Mouse (Mus musculus) frontal cortex, postnatal 14 days (tissue): Measurements from ENCODE around the gene Ugt1a2.
A peak's percentile ranks its signal among the peaks of the same experiment; 100 is the strongest.
"Not testable (repeated sequence)": the region's sequence is repeated elsewhere in the genome, so short reads cannot be mapped to it uniquely, and the experiment has no call there.

Source experiments
- DNase-seq, 2 experiments: peaks; one replicate each; pipeline ENCODE4 v3.0.0; 2022; ENCODE audit warnings: low spot score in 2 of 2

The Ugt1a2 gene

DNA sequence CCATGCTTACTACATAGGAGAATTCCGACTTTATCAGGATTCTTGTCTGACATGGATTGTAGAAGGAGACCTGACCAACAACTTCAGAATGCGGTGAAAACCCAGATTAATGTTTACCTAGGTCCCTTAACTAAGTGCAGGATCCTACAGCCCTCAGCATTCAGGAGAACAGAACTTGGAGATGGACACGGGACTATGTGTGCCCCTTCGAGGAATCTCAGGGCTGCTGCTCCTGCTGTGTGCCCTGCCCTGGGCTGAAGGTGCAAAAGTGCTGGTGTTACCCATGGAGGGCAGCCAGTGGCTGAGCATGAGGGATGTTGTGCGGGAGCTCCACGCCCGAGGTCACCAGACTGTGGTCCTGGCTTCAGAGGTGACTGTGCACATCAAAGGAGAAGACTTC, at the start of gene Ugt1a2:
Gene Ugt1a2 (plus strand): TSS at position 146 of the 400 bp plus-strand sequence.
- no peak for DNase-seq

DNA sequence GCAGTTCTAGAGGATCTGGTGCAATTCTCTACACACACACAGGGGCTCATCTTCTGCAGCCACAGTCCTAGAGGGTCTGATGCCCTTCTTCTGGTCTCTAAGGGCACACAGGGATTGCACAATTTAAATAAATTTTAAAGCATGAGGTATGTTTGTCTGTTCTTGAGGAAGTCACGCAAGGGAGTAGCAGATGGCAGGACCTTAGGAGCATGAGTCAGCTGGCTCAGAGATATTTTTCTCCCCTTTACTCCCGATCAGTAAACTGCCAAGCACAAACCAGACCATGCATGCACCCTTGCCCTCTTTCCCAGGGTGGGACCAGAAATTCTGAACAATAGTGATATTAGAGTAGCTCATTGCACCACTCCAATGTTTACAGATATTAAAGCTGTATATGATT, 42.0 kb upstream of the Ugt1a2 start:
- DNase-seq = no peak

DNA sequence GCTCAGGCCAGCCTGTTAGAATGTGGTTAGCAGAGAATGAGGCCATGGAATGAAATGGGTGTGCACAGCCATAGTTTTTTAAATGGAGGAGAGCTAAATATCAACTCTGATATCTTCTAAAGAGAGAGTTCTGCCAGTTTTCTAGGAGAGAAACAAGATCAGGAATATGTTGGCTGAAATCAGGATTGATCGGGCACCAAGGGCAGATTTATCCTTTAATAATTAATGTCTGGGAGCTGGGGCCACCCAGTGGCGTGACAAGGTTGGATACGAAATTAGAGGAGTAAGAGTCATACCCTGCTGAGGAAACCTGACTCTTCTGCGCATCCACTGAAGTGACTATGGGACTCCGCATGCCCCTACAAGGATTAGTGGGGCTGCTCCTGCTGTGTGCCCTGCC, 34.7 kb upstream of the Ugt1a2 start, which contains the start of gene Ugt1a5:
Gene Ugt1a5 (plus strand): TSS at position 302 of the 400 bp plus-strand sequence.
- DNase-seq = no peak

DNA sequence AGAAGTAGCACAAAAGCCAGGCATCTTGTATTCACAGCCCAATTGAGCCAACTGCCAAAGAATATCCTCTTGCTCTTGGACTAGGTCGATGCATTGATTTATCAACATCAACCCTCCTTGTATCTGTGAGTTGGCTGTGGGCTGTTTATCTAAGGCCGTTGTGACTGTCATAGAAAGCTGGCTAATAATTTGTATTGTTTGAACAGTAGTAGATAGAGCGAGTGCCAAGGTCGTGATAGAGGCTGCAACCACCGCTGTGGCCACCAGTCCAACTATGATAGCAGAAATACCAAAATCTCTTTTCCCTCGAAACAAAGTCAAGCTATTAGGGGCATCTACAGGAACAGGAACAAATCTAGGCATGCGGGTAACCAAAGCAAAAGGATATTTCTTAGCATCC, 28.2 kb upstream of the Ugt1a2 start:
- not testable (repeated sequence) for DNase-seq

DNA sequence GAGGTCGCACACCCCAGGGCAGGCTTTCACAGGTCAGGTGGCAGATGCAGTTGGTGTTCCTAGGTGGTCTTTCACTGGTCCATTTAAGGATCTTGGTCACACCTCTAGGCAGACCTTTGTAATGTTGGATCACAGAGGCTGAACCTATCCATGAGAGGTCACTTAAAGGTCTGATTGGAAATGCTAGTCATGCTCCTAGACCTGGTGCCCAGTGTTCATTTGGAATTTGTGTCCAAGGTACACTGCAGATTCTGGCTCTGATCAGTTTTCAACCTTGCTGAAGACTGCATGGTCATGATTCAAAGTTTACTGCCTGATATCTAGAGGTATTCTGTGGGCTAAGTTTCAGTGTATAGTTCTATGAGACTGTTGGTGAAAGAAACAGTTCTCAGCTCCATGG, 20.7 kb upstream of the Ugt1a2 start:
- no peak for DNase-seq

DNA sequence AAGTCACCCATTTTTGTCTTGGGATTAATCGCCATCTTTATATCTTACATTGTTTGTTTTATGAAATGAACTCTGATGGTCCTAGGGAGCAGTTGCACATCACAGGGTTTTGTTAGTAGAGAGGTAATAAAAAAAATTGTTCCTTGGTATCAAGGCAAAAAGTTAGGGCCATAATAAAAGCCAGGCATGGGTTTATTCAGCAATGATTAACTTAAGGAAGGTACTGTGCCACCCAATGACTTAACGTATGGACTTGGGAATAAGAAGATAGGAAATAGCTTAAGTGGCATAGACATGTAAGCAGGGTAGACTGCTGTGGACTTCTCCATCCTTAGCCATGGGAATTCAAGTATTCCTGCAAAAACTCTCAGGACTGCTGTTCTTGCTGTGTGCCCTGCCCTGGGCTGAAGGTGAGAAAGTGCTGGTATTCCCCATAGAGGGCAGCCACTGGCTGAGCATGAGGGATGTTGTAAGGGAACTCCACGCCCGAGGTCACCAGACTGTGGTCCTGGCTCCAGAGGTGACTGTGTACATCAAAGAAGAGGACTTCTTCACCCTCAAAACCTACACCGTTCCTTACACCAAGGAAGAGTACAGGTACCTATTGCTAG, 14.0 kb upstream of the Ugt1a2 start:
- no peak for DNase-seq

DNA sequence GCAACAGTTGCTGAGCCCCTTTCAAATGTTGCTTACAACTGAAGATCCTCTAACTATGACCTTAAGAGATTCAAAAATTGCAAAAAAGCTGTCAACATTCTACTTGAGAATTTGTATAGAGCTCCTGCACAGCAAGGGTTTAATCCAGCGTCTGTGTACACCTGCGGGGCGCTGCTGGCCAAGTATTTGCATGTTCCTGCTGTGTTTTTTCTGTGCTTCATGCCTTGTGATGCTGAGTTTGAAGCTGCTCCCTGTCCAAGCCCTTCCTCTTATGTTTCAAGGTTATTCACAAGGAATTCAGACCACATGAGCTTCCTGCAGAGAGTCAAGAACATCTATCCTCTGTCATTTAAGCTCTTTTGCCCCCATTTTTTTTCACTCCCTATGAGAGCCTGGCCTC, 8.3 kb upstream of the Ugt1a2 start:
- no peak for DNase-seq

DNA sequence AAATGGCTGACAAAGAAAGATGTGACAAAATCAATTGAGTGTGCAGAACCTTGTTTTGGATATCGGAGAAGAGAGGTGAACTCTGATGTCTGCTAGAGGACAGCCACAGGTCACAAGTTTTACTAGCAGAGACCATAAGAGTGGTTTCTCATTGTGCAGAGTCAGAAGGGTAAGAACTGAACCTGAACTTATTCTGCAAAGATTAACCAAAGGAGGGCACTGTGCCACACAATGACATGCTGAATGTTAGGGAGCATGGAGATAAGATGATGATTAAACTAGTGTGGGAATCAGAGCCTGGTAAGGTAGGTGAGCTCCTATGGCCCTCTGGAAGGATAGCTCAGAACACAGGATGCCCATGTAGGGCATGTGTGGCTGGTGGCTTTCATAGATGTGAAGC, 4.7 kb upstream of the Ugt1a2 start:
- DNase-seq = no peak

DNA sequence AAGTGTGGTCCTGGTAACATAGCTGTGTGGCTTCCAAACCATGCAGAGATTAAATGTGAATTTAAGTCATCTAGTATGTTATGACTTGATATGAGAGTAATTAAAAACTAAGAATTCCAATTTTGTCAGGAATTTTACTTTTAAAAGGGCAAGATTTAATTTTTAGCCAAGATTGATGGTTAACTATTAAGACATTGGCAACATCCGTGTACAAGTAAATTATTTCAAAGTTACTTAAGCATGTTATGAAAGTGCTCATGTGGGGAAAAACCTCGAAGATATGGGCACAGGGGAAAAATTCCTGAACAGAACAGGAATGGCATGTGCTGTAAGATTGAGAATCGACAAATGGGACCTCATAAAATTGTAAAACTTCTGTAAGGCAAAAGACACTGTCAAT, 3.0 kb upstream of the Ugt1a2 start:
- DNase-seq = no peak

DNA sequence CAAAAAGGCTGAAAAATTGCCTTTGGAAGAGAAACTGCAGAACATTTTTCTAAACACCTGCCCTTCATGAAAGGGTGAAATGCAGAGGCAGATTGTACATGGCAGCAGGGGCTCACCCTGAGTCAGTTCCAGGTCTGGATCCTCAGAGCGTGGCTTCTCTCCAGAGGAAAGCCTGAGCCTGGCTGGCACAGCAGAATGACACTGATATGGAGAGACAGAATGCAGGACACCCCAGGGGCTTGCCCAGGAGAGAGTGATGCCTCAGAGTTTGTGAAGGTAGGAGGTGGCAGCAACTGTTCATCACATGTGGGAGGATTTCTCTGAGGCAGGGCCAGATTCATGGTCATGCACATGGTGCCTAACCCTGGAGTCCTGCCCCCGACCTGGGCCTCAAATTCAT, 405 bp upstream of the Ugt1a2 start:
- DNase-seq = no peak

DNA sequence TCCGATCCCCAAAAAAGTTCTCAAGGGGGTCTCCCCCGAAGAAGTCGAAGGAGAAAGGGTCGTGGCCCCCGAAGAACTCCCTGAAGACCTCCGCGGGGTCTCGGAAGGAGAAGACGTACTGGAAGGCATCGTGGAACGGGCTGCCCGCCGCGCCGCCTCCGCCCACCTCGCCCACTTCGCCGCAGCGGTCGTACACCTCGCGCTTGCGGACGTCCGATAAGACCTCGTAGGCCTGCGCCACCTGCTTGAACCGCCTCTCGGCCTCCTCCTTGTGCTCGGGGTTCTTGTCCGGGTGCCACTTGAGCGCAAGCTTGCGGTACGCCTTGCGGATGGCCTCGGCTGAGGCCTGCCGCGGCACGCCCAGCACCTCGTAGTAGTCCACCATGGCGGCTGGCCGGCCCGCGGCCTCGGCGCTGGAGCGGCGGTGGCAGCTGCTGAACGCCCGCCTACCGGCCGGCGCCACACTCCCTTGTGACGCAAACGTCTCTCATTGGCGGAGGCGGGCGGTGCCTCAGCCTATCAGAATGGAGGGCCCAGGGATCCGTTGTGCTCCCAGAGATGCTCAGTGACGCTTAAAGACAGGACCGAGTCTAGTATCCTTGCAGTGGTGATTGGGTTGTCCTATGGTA, 5.0 kb downstream of the Ugt1a2 start, which contains the start of gene Dnajb3:
Gene Dnajb3 (minus strand): TSS at position 489 of the 629 bp plus-strand sequence.
- peak; percentile 66 to 73 for DNase-seq

DNA sequence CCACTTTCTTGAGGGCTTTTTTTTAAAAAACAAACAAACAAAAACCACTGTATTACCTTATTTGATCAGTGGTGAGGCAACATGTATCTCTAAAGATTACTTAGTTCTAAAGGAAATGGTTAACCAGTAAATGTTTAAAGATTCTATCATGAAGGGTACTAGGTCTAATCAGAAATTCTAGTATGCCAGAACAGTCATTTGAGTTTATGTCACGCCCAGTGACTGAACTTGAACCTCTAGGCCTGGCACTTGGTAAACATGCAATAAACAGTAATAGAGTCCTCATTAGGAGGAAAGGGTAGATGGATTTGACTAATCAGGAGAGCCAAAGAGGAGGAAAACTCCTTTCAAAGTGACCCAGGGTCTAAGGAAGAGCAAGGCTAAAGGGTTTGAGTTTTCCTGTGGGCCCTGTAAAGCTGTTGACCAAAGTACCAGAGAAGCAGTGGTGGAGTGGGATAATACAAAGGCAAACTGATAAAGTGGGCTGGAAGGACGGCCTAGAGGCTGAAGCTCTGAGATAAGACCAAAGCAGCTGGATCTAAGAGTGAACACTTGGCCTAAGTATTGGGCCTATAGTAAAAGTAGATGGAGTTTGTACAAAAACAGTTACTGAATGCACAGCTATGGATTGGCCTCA, 6.6 kb downstream of the Ugt1a2 start:
- DNase-seq = no peak

DNA sequence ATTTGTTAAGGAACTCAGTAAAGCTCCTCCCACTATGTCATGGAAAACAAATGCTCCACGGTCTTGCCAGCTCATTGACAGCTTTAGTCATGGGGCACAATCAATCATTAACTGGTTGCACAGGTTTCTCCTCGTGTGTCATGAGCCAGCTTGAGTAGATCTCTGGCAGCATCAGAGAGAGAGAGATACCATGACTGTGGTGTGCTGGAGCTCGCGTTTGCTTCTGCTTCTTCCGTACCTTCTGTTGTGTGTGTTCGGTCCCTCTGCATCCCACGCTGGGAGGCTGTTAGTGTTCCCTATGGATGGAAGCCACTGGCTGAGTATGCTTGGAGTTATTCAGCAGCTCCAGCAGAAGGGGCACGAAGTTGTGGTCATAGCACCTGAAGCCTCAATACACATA, 11.4 kb downstream of the Ugt1a2 start, which contains the start of gene Ugt1a1:
Gene Ugt1a1 (plus strand): TSS at position 148 of the 400 bp plus-strand sequence.
- no peak for DNase-seq

DNA sequence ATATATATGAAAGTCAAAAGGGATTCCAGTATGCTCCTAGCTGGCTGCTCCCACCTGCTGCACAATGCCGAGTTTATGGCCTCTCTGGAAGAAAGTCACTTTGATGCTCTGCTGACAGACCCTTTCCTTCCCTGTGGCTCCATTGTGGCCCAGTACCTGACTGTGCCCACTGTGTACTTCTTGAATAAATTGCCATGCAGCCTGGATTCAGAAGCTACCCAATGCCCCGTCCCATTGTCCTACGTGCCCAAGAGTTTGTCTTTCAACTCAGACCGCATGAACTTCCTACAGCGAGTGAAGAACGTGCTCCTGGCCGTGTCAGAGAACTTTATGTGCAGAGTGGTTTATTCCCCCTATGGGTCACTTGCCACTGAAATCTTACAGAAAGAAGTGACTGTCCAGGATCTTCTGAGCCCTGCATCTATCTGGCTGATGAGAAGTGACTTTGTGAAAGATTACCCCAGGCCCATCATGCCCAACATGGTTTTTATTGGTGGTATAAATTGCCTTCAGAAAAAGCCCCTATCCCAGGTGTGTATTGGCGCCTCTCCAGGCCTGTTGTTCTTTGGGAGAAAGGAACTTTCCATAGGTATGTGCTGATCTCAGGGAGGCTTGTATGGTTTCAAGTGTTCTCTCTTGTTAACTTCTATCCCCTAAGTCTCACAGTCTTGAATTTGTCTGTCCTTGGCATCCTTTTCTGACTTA, 12.1 kb downstream of the Ugt1a2 start:
- no peak for DNase-seq

DNA sequence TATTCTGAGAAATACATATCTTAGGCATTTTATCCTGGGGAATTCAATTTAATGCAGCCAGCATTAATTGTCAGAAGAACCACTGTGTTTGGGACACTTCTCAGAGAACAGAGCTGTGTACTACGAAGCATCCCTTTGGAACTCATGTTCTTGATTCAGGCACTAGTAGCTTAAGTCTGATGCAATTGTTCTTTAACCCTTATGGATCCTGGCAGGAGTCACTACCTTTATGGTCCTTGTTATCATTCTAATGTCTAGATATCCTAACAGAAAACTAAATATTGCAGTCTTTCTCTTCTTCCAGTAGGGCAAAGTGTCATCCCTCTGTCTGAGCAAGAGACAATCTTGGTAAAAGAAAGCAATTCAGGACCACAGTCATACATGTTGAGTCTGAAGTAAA, 12.7 kb downstream of the Ugt1a2 start:
- no peak for DNase-seq

DNA sequence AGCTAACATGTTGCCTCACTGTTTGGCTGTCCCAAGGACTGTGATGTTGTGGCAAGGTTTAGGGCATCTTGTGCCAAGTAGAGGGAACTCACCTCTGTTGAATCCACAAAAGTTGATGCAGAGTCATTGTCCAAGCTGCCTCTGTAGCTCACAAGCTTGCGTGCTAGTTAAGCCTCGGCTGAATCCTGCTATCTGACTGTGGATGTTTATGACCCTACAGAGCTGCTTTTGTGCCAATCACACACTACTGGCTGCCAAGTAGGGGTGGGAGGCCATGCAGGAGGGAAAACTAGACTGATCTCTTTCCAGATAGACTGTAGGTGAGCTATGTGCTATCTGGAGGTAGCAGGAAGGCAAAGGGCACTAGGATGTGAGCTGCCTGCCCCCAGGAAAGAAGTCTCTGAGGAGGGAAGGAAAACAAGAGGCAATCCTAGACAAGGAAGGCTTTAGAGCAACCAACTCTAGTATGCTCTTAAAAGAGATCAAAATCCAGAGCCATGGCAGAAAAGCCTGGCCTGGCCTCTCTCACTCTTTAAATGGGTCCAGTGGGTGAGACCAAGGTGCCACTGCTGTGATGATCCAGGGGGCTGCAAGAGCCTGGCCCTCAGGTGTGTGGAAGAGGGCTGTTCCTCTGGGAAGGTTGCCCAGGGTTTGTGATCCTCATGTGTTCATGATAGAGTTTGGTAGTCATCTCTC, 13.5 kb downstream of the Ugt1a2 start:
- DNase-seq = no peak

DNA sequence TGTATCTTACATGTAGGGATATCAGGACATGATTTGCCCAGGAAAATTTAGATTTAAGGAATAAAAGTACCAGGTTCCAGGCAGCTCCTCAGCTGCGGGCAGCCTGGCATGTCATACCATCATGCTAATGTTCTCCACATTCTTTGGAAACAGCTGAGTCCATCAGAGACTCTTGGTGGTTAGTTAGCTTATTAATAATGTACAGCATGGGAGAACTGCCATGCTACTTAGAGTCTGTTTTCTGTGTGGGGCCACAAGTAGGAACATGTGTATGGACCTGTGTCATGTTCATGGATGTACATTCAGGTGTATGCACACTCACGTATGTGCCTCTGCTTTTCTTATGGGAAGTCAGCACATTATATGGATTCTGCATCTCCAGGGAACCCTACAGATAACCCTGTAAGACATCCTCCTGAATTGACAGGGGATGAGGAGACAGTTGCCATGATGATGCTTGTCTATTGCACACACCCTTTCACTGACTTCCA, 14.1 kb downstream of the Ugt1a2 start:
- no peak for DNase-seq

DNA sequence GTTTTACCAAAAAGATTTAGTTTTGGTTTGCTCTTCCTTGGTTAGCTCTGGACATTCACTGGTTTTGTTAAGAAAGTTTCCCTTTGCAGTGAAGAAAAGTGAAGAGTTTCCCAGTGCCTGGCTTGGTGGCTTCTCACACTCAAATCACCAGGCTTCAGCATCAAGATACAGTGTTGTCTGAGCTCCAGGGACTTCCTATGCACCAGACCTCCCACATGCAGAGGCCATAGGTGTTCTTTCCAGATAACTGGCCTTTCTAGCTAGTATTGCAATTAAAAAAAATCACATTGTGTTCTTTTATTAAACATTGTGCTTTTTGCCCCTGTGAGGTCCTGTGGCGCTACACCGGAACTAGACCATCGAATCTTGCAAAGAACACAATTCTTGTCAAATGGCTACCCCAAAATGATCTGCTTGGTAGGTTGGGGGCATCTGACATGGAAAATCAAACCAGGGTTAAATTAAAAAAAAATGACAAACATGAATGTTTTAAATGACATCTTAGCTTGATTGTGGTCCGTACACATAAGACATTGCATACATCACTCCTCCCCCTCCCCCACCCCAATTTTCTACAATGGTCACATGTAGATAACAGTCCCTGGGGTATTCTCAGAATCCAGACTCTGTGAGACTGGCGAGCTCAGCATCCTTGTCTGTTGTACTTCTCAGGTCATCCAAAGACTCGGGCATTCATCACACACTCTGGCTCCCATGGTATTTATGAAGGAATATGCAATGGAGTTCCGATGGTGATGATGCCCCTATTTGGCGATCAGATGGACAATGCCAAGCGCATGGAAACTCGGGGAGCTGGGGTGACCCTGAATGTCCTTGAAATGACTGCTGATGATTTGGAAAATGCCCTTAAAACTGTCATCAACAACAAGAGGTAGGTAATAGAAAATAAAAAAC, 15.3 kb downstream of the Ugt1a2 start:
- DNase-seq = no peak

DNA sequence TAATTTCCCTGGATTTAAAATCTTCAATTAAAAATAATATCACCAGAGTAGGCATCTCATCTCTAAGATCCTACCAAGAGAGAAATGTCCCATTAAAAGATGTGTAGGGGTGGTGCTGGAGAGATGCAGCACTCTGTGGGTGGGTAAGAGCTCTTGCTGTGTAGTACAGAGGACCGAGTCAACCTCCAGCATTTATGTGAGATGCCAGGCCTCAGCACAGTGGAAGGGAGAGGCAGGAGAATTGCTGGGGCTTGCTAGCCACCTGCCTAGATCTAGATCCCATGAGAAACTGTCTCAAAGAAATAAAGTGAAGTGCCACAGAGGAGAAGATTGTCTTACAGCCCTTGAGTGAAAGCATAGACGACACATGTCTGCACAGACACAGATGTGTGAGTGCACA, 16.1 kb downstream of the Ugt1a2 start:
- DNase-seq = no peak

DNA sequence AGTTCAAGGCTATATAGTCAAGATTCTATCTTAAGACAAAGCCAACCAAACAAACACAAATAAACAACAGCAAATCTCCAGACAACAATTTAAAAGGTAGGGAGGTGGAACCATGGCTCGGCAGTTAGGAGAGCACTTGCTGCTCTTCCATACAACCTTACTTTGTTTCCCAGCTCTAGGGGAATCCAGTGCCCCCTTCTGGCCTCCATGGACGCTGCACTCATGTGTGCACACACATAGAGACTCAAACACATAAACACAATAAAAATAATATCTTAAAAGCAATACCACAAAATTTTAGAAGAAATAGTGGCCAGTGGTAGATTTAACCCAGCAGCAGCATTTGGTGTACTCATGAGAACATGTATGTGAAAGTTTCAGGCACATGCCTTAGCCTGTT, 16.7 kb downstream of the Ugt1a2 start:
- no peak for DNase-seq

DNA sequence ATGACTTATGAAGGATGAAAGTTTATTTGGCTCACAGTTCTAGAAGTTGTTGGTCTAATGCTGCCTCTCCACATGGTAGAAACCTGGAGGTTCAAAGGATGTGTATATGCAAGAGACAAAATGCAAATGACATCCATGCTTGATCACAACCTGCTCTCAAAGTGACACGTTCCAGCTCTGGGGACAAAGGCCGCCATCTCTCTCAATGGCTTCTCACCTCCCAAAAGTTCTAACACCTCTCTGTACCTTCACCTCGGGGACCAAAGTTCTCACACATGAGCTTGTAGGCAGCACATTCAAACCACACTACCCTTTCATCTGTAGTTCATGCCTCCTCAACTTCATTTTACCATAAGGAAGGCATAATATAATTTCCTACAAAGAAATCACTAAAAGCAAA, 17.2 kb downstream of the Ugt1a2 start:
- DNase-seq = no peak
